Mouse (Mus musculus): ENCODE data around the gene Abca3.
"Not testable (repeated sequence)": the region's sequence is repeated elsewhere in the genome, so short reads cannot be mapped to it uniquely, and the experiment has no call there.

Abca3 gene

GRCm38 (mm10) chr17:24441148-24441547 is 89.4 kb downstream of the Abca3 start:
- DNase-seq (ENCODE audit: low spot score): no peak

- DNase-seq (ENCODE audit: low spot score): no peak
These were observed 90.4 kb downstream of the Abca3 start for GRCm38 (mm10) chr17:24442107-24442506.

GRCm38 (mm10) chr17:24442632-24443155 is 90.9 kb downstream of the Abca3 start, which contains the start of gene Dnase1l2:
TSS of gene Dnase1l2 (minus strand) at chr17:24443105.
- no peak for DNase-seq (ENCODE audit: low spot score)

- no peak for DNase-seq (ENCODE audit: low spot score)
These were observed 91.7 kb downstream of the Abca3 start for GRCm38 (mm10) chr17:24443409-24443808.

- no peak for DNase-seq (ENCODE audit: low spot score)
These were observed 94.8 kb downstream of the Abca3 start for GRCm38 (mm10) chr17:24446590-24446989.

- DNase-seq (ENCODE audit: low spot score): no peak
These were observed 97.8 kb downstream of the Abca3 start for GRCm38 (mm10) chr17:24449507-24449906.

- no peak for DNase-seq (ENCODE audit: low spot score)
These were observed 99.5 kb downstream of the Abca3 start for GRCm38 (mm10) chr17:24451220-24451619.

- DNase-seq (ENCODE audit: low spot score): no peak
These were observed 101.6 kb downstream of the Abca3 start for GRCm38 (mm10) chr17:24453372-24453771.

GRCm38 (mm10) chr17:24454218-24454755 is 102.5 kb downstream of the Abca3 start:
- DNase-seq (ENCODE audit: low spot score): no peak

GRCm38 (mm10) chr17:24454756-24455522 is 103.2 kb downstream of the Abca3 start:
- DNase-seq (ENCODE audit: low spot score): peak; percentile 99

GRCm38 (mm10) chr17:24455523-24456206 is 103.9 kb downstream of the Abca3 start:
- DNase-seq (ENCODE audit: low spot score): not testable (repeated sequence)
